Mouse (Mus musculus) stomach, postnatal 0 days (tissue): ENCODE measurements at regions not wholly inside any gene's neighbourhood (a gene's known extent, or its start where the extent isn't known, plus 50 kb on each side); places are given as distances from the start of the nearest gene placed in this dataset.

Experiments used
- CTCF ChIP-seq: IDR thresholded peaks from 2 replicates; pipeline ENCODE4 v1.5.1; 2016; ENCODE audit warnings: antibody characterized with exemption, low read depth, mild to moderate bottlenecking, moderate library complexity
- EP300 ChIP-seq: optimal IDR thresholded peaks from 2 replicates; pipeline ENCODE3; 2016; ENCODE audit warnings: antibody characterized with exemption

DNA sequence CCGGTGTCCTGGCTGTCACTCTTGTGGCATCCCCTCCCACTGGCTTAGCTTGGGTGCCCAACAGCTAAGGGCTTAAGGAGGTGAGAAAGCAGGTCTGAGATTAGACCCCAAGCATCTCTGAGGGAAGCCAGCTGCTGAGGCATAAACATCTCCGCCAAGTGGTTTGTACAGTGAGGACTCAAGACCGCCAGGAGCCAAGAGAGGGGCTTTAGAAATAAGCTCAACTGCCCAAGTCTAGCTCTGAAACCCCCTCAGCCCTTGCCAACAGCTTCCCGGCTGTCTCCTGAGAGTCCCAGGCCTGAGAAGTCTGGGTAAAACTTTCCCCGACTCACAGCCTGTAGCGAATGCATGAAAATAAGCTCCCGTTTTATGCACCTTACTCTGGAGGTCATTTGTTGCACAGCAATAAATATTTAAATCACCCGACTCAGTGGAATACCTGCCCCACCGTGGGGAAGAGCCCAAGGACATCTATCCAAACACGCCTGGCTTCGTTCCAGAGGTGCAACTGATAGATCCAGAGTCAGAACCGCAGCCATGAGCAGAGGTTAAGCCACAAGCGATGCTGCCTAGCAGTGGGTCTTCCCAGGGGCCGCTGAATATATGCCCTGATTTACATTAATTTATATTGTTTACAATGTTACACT lies 100.1 kb upstream of the Slc44a1 start:
- TF ChIP-seq CTCF: no peak
- TF ChIP-seq EP300: no peak
